Mouse (Mus musculus): ENCODE measurements around the gene Prpf40b.
"Not testable (repeated sequence)": the region's sequence is repeated elsewhere in the genome, so short reads cannot be mapped to it uniquely, and the experiment has no call there.

Gene Prpf40b

DNA sequence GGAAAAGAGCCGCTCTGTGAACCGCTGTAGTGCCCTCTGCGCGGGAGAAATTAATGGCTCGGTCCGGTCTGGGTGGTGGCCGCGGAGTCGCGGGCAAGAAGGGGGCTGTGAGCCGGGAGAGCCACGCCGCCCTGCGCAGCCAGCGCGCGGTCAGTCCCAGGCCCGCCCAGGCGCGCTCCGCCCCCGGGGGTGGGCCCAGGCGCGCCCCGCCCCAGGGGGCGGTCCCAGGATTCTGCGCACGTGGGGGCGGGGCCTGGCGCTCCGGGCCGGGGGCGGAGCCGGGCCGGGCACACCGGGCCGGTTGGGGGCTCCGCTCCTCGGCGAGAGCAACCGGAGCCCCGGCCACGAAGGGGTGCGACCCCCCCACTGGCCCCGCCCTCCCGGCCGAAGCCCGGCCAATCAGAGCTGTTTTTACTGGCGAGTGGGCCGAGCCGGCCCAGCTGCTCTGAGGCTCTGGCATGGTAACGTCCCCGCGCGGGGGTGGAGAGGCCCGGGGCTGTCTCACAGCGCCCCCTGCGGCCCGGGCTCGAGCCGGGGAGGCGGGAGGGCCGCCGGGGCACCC, at the start of gene Prpf40b:
Prpf40b (plus strand) TSS at position 275 of the 562 bp plus-strand sequence.
- in situ Hi-C loops (cut with MseI, MboI), result no loop called here

GRCm38 (mm10) chr15:99246736-99247135, 48.2 kb upstream of the Prpf40b start:
- in situ Hi-C loops (cut with MseI, MboI), result not testable (repeated sequence)

GRCm38 (mm10) chr15:99248972-99249371, 45.9 kb upstream of the Prpf40b start:
- in situ Hi-C loops (cut with MseI, MboI), result no loop called here

GRCm38 (mm10) chr15:99249938-99250337, 44.9 kb upstream of the Prpf40b start:
- in situ Hi-C loops (cut with MseI, MboI), result no loop called here

DNA sequence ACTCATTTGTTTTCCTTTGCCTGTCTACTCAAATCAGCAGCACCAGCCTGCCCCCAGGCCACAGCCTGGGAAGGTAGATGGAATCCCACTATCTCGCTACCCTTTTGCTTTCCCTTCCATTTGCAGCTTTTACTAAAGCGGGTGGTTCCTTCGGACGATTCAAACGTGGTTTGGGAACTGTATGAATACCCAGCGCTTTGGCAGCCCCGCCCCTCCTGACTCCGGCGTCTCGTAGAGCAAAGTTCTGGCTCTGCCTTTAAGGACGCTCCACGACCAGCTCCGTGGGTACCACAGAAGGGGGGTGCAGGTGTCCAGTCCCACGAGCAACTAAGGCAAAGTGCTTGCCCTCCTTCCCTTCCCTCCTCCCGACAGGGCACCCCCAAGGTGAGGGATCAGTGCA, 43.8 kb upstream of the Prpf40b start:
- in situ Hi-C loops (cut with MseI, MboI), result not testable (repeated sequence)

GRCm38 (mm10) chr15:99251626-99252380, 43.1 kb upstream of the Prpf40b start, which contains the start of gene Mcrs1:
TSS of gene Mcrs1 (minus strand) at chr15:99251961.
- in situ Hi-C loops (cut with MseI, MboI), result no loop called here

GRCm38 (mm10) chr15:99252381-99253174, 42.3 kb upstream of the Prpf40b start:
- in situ Hi-C loops (cut with MseI, MboI), result no loop called here

DNA sequence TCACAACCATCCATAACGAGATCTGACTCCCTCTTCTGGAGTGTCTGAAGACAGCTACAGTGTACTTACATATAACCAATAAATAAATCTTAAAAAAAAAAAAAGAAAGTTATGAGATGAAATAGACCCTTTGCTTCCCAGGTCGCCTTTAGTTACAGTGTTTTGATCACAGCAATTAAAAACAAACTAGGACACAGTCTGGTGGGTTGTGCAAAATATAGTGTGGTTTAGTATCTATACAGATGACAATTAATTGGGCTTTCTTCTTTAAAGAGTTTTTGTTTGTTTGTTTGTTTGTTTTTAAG, 41.8 kb upstream of the Prpf40b start:
- in situ Hi-C loops (cut with MseI, MboI), result not testable (repeated sequence)

DNA sequence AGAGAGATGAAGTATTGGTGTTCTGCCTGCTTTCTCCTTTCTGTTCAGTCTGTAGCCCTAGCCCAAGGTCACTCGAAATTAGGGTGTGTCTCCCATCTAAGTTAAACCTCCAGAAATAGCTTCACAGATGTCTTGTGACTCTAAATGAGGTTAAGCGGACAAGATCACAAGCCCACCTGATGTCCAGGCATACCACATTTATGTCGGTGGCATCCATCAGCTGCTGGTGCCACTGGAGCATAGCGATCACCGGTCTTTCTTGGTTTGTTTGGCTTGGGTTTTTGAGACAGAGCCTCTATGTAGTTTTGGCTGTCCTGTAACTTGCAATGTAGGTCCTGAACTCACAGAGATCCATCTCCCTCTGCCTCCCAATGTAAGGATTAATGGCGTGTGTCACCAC, 41.1 kb upstream of the Prpf40b start:
- in situ Hi-C loops (cut with MseI, MboI), result no loop called here

- in situ Hi-C loops (cut with MseI, MboI), result no loop called here
Measured at GRCm38 (mm10) chr15:99254477-99255005, 40.3 kb upstream of the Prpf40b start.

DNA sequence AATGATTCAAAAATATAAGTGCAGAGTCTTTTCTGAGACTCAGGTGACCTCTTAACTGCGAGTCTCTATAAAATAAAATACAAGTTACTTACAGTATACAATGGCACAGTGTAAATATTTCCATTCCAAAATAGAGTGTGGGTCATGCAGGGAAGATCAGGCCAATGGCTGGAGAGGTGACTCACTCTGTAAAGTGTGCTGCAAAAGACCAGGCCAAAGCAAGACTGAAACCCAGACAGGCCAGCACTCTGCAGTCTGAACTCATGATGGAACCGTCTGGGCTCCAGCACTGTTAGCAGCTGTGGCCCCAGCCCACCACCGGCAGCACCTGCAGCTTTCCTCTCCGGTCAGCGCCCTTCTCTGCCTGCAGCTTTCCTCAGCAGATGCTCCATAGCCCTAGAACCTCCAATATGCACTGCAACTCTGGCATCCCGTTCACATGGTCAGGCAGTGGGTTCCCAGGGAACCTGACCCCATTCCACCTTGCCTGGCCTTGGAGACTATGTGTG, 39.6 kb upstream of the Prpf40b start:
- in situ Hi-C loops (cut with MseI, MboI), result no loop called here

GRCm38 (mm10) chr15:99259167-99259729, 35.6 kb upstream of the Prpf40b start:
- in situ Hi-C loops (cut with MseI, MboI), result no loop called here

DNA sequence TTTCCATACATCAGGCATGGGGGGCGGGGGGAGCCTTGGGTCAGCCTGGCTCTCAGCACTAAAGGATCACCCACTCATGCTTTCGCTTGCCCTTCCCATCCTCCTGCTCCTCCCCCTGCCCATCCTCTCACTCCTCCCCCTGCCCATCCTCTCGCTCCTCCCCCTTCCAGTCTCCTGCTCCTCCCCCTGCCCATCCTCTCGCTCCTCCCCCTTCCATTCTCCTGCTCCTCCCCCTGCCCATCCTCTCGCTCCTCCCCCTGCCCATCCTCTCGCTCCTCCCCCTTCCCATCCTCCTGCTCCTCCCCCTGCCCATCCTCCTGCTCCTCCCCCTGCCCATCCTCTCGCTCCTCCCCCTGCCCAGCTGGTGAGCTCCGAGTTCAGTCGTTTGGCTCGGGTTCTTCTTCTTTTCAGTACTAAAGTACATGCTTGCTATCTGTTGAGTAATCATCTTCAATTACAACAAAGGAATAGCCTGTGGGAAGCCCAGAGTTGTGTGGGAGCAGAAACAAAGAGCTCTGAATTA, 35.1 kb upstream of the Prpf40b start:
- in situ Hi-C loops (cut with MseI, MboI), result no loop called here

DNA sequence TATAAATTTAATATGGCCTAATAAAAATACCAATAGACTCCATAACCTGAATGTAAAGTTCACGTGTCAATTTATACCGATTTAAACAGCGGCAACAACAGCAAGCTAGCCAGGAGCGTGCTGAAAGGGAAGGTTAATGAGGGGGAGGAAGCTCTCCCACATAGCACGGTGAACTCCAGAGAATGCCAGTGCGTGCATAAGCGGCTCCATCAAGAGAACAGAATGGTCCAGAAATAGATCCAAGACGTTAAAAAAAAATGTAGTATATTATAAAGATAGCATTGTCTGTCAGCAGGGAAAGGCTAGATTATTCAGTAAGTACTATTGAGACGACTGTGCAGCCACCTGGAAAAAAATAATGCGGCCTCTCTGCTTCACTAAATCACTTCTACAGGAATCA, 32.2 kb upstream of the Prpf40b start:
- in situ Hi-C loops (cut with MseI, MboI), result no loop called here

GRCm38 (mm10) chr15:99264363-99264762, 30.5 kb upstream of the Prpf40b start:
- in situ Hi-C loops (cut with MseI, MboI), result no loop called here

GRCm38 (mm10) chr15:99265679-99266078, 29.2 kb upstream of the Prpf40b start:
- in situ Hi-C loops (cut with MseI, MboI), result loop anchor here in 1 of 2 experiments (5.0 kb wide), 1 partner anchor 48 kb away; no protein-coding TSS in a partner anchor

GRCm38 (mm10) chr15:99276095-99276494, 18.8 kb upstream of the Prpf40b start:
- in situ Hi-C loops (cut with MseI, MboI), result no loop called here

DNA sequence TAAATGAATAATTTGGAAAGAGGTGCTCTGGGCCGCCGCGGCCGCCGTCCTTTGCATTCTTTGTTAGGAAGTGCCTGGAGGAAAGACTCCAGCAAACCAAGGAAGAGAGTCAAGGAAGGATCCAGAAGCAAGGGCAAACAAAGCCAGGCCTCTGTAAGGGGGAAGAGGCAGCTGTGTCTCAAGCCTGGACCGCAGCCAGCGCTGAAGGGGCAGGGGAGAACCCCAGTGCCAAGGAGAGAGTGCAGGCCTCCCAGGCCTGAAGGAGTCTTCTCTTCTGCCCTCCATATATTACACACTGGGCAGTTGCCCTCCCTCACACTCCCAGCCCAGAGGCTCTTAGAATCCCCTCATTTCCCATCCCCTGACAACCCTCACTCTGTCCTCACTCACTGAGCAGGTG, 16.6 kb upstream of the Prpf40b start:
- in situ Hi-C loops (cut with MseI, MboI), result no loop called here

- in situ Hi-C loops (cut with MseI, MboI), result no loop called here
Measured at GRCm38 (mm10) chr15:99283456-99283855, 11.4 kb upstream of the Prpf40b start.

DNA sequence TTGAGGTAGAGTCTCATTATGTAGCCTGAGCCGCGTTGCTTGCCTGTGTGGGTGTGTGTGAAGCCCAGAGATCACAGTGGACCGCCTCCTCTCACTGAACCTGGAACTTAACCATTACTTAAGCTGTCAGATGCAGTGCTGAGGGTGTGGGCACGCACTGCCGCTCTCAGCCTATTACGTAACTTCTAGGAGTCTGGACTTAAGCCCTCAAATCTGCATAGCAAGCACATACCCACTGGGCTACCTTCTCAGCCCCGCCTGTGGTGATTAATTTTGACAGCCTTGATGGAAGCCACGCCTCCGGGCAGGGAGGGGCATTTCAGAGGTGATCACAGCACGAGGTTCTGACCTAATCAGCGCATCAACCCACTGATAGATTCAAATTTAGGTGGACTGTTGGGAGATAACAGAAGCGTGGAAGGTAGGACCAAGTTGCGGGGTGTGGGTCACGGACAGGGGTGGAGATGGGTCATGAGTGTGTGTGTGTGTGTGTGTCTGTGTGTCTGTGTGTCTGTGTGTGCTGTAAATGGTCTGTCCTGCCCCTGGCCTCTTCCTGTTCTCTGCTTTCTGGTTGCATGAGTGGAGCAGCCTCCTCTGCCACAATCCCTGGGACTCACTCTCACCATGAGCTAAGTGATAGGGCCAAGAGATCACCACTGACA, 10.2 kb upstream of the Prpf40b start:
- in situ Hi-C loops (cut with MseI, MboI), result no loop called here

DNA sequence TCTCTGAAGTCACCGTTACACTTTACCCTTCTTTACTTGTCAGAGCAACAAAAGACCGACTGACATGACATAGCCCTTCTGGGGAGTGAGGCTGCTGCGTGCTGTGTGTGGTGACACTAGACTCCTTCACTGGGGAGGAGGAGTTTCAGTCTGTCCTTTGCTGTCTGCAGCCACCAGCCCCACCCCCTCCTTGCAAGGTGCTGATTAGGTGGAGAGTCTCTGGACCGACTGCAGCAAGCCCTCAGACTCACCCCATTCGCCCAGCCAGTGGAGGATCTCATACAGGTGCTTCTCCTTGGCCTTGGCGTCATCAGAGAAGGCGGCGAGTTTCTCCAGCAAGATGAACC, 9.7 kb upstream of the Prpf40b start:
- in situ Hi-C loops (cut with MseI, MboI), result no loop called here
